Mouse (Mus musculus) layer of hippocampus, adult 9-10 months (tissue): Measurements from ENCODE around the gene Efcab5.
"Not testable (repeated sequence)": the region's sequence is repeated elsewhere in the genome, so short reads cannot be mapped to it uniquely, and the experiment has no call there.

Source experiments
- DNase-seq: peaks from one replicate; pipeline ENCODE4 v3.0.0; 2022; ENCODE audit warnings: low spot score

Gene Efcab5

DNA sequence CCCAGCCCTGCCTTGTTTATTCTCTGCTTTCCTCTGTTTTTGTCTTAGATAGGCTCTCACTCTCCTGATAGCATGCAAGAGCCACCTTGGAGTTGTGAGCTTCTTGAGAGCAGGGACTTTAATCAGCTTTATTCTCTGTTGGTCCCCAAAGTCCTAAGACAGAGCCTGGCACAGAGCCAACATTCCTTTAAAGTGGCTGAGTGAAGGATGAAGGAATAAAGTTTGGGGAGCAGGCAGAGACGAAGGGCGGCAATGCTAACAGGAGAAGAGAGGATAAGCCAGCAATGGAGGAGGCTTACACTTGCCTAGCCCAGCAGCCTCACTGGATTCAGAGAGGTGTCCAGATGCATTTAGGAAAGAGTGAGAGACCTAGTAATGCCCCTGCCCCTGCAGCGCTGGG lies 92.2 kb downstream of the Efcab5 start:
- DNase-seq, result no peak

DNA sequence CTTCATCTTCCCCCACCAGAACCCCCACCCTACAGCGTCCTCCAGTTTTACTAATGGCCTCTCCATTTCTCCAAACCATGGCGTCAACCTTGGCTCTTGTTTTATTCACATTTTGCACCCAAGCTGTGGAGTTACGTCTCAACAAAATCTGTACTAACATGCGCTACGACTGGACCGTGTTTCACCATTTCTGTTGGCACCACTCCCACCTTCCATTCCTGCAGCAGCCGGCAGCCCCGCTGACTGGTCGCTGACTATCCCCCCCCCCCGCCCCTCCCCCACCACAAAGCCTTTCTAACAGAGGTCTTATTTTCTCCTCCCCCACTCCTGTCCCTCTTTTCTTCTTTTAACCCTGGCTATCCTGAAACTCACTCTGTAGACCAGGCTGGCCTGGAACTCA lies 93.6 kb downstream of the Efcab5 start:
- DNase-seq, result no peak

DNA sequence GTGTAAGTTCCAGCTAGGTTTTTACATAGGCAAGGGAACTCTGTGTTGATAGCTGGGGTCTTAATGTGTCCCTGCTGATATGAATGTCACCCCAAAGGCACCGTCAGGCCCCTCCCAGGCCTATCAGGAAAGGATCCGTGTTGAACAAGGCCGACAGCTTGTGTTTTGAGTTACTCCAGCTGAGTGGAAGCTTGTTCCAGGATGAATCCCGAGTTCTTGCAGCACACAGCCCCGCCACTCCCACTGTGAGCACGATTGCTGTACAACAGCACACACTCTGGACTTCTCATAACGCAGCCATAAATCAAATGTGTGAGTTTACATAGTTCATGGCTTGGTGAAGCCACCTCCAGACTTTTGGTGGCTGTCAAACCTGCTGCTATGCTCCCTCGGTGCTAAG lies 94.6 kb downstream of the Efcab5 start:
- no peak for DNase-seq

DNA sequence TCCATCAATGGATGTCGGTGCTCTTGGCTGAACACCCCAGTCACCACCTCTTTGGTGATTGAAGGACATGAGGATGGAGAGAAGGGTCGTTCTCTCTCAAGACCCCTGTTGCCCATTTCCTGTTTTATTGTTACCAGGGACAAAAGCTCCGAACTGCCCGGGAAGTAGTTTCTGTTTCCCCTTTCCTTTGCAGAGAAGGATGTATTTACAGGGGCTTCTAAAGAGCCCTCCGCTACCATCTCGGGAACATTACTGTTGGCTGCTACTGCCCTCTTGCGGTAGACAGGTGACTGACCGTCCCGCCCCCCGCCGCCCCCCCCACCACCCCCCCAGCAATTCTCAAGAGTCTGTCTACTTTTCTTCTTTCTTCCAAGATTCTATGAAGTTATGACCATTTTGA lies 95.6 kb downstream of the Efcab5 start:
- DNase-seq, result no peak

DNA sequence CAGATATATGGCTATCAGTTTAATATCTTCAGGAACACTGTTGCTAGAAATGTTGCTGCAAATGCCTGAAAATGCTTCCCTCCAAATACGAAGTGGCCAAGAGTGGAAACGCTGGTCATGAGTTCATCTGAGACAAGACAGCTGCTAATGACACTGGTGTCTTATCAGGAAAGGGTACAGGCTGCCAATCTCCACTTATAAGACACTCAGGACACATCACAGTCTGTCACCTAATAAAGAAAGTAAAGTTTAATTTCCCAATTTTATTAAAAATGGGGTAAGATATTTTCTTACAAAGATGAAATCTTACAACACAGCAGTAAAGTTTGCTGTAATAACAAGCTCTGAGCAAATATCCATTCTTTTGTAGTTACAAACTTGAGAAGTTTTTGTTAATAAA lies 99.6 kb downstream of the Efcab5 start:
- DNase-seq, result no peak

- DNase-seq, result no peak
These were observed 101.8 kb downstream of the Efcab5 start for GRCm38 (mm10) chr11:77087004-77087403.

DNA sequence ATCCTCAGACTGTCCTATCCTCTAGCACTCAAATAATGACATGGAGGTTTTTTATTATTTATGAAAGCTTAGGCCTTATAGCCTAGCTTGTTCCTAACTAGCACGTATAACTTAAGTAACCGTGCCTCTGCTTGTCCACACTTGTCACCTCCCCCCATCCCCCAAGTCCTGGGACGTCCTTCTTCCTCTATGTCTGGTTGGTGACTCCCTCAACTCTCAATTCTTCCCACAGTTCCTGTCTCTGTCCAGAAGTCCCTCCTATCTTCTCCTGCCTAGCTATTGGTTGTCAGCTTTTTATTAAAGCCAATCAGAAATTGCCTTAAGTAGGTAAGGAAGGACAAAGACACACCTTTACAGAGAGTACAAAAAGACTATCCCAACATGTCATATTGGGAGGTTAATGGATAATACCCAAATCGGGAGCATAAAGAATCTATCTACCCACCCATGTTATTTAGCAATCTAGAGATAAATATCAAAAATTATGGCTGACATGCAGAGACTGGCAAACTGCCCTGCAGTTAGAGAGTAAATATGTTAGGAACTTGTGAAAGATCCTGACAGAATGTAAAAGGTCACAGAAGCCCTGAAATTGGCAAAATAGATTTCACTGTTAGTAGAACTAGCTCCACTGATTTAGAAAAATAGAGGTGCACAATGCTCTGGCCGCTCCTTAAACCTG lies 104.6 kb downstream of the Efcab5 start:
- no peak for DNase-seq

GRCm38 (mm10) chr11:77079361-77079760 lies 109.4 kb downstream of the Efcab5 start:
- DNase-seq, result no peak

GRCm38 (mm10) chr11:77078273-77079134 lies 110.3 kb downstream of the Efcab5 start, which contains the start of gene Nsrp1:
TSS of gene Nsrp1 (minus strand) at chr11:77078435.
- peak; percentile 75 for DNase-seq

- DNase-seq, result no peak
These were observed 111.0 kb downstream of the Efcab5 start for GRCm38 (mm10) chr11:77077792-77078191.

GRCm38 (mm10) chr11:77077331-77077730 lies 111.4 kb downstream of the Efcab5 start:
- not testable (repeated sequence) for DNase-seq

DNA sequence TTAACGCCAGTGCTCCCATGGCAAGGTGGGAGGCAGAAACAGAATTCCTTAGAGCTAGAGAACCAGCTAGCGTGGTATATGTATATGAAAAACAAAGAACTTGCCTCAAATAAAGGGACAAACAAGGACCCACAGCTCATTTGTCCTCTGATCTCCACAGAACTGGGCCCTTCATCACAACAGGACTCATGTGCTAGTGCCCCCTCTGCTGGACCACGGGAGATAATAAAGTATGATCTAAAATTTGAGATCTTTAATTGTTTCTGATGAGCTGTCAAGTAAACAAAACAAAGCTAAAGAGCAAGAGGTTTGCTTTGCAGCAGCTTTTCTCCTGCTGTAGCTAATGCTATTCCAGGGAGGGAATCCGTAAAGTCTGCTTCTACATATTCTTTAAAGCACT lies 118.0 kb downstream of the Efcab5 start:
- no peak for DNase-seq

DNA sequence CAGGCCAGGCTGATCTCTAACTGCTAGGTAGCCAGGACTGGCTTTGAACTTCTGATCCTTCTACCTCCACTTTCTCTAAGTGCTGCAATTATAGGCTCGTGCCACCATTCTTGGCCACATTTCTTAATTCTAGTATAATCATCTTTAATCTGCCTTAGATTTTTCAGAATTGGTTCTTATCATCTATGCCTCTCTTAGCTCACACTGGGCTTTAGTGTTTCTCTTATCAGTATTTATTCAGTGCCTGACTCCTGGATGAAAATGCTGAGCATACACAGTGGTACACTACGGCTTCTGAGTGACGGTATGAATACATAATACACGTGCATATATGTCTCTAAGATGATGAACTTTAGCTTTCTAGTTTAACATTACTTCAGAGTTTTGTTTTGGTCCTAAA lies 119.9 kb downstream of the Efcab5 start:
- no peak for DNase-seq

DNA sequence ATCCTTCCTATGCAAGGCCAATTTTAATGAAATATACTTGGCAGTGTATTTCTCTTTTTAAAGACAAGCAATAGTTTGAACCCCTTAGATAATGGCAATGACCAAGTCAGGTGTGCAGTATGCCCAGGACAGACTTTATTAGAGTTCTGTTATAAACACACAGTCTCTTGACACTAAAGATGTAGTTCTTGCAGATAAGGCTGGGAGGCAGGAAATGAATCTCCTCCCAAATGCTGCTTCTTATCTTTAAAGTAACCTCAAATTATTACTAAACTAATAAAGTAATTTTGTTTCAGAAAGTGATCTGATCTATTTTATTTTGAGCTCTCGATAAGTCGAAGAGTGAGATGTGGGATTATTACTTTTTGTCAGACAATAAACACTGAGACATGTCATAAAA lies 125.4 kb downstream of the Efcab5 start:
- DNase-seq, result no peak

DNA sequence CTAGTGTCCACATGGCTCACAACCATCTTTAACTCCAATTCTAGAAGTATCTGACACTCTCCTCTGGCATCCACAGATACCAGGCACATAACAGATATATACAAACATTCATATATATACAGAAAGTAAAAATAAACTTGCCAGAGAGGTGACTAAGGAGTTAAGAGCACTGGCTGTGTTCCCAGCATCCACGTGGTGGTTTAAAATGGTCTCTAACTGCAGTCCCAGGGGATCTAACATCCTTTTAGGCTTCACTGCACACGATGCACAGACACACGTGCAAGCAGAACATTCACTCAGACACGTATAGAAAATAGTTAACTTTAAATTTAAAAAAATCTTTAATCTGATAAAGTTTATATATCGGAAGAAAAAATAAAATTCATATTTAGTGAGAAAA lies 126.8 kb downstream of the Efcab5 start:
- no peak for DNase-seq

- DNase-seq, result no peak
These were observed 146.0 kb downstream of the Efcab5 start for GRCm38 (mm10) chr11:77042816-77043215.

- DNase-seq, result no peak
These were observed 146.9 kb downstream of the Efcab5 start for GRCm38 (mm10) chr11:77041891-77042290.
